Mouse (Mus musculus) myocyte (in vitro differentiated cells): ENCODE results near the gene Sart1.

Experiments used
- CEBPB ChIP-seq: IDR thresholded peaks from 2 replicates; pipeline ENCODE4 v1.6.1; 2011; ENCODE audit warnings: mild to moderate bottlenecking, moderate library complexity; ENCODE audit not compliant: poor library complexity, insufficient read depth, severe bottlenecking
- E2F4 ChIP-seq: IDR thresholded peaks from one replicate; pipeline ENCODE4 v1.6.1; 2011; ENCODE audit warnings: mild to moderate bottlenecking, control low read depth, moderate library complexity; ENCODE audit not compliant: insufficient read depth
- MAX ChIP-seq: IDR thresholded peaks from one replicate; pipeline ENCODE4 v1.6.1; 2011; ENCODE audit warnings: low read depth, mild to moderate bottlenecking, control low read depth
- MYOD1 ChIP-seq, 3 experiments: IDR thresholded peaks; one replicate each; pipeline ENCODE4 v1.6.1; 2011; ENCODE audit warnings: control low read depth in 2 of 3, low read depth in 2 of 3, mild to moderate bottlenecking in 2 of 3, moderate library complexity in 1 of 3; ENCODE audit not compliant: insufficient read length in 2 of 3, control insufficient read depth in 1 of 3
- POLR2A ChIP-seq: IDR thresholded peaks from one replicate; pipeline ENCODE4 v1.6.1; 2011; ENCODE audit warnings: low read depth, mild to moderate bottlenecking, control low read depth, moderate library complexity; ENCODE audit not compliant: insufficient read length
- POLR2AphosphoS2 ChIP-seq: IDR thresholded peaks from one replicate; pipeline ENCODE4 v1.6.1; 2011; ENCODE audit warnings: low read depth, control low read depth; ENCODE audit not compliant: insufficient read length
- TCF12 ChIP-seq: IDR thresholded peaks from one replicate; pipeline ENCODE4 v1.6.1; 2011; ENCODE audit warnings: mild to moderate bottlenecking, control low read depth; ENCODE audit not compliant: poor library complexity, insufficient read depth, severe bottlenecking
- USF1 ChIP-seq: IDR thresholded peaks from one replicate; pipeline ENCODE4 v1.6.1; 2011; ENCODE audit warnings: low read depth, mild to moderate bottlenecking, control low read depth, moderate library complexity

DNA sequence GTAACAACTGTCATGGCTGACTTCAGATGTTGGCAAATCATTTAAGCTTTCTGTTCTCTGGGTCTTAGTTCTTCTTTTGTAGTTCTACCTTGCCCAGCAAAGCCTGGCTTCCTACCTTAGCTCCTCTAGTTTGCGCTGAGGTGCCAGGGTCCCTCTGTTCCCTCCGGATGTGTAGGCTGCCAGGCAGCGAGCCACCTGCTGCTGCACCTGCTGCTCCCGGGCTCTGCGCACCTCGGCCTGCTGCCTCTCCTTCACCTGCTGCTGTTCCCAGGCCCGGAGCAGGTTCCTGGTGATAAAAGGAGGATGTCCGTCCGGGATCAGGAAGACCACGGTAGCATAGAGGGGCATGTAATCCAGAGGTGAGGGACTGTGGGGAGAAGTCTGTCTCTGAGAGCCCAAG is 5.7 kb upstream of the Sart1 start:
- no peak for TF ChIP-seq CEBPB
- no peak for TF ChIP-seq POLR2A
- no peak for TF ChIP-seq USF1
- TF ChIP-seq POLR2AphosphoS2 = peak; percentile 25
- peak in 1 of 3 experiments; percentile 11 for TF ChIP-seq MYOD1 (IDR thresholded peaks at IDR 0.05; ENCODE audit: control insufficient read depth in 1 of 3, insufficient read length in 2 of 3, low read depth in 2 of 3)
- no peak for TF ChIP-seq MAX
- TF ChIP-seq TCF12 = no peak
- TF ChIP-seq E2F4 = no peak
